Mouse (Mus musculus) thymus, adult 2 months (tissue): ENCODE results near the gene Gm20388. TPM values are rescaled to one million over a fixed set of nuclear protein-coding genes. Genes with fewer than 3 reads are reported as not detected.

Source experiments
- DNase-seq: peaks from one replicate; pipeline ENCODE4 v3.0.0; 2021
- H3K27ac ChIP-seq: fragments of 200-500 bp; 2 replicates; pipeline ENCODE4 v1.5.1; 2012; ENCODE audit warnings: low read length, control low read depth; ENCODE audit not compliant: control insufficient read depth, insufficient read depth
- H3K27me3 ChIP-seq: fragments of 200-500 bp; 2 replicates; pipeline ENCODE4 v1.6.1; 2012; ENCODE audit warnings: mild to moderate bottlenecking, low read length, moderate library complexity, mixed read lengths; ENCODE audit not compliant: control insufficient read depth, insufficient read depth
- H3K36me3 ChIP-seq: fragments of 200-500 bp; 2 replicates; pipeline ENCODE4 v1.6.1; 2012; ENCODE audit warnings: mild to moderate bottlenecking, low read length, moderate library complexity; ENCODE audit not compliant: control insufficient read depth, insufficient read depth
- H3K4me1 ChIP-seq: fragments of 200-500 bp; replicated peaks from 2 replicates; pipeline ENCODE4 v1.6.1; 2012; ENCODE audit warnings: low read length; ENCODE audit not compliant: control insufficient read depth, insufficient read depth
- H3K4me3 ChIP-seq: fragments of 200-500 bp; 2 replicates; pipeline ENCODE4 v1.5.1; 2012; ENCODE audit warnings: mild to moderate bottlenecking, low read length, control low read depth, moderate library complexity; ENCODE audit not compliant: control insufficient read depth, insufficient read depth
- CTCF ChIP-seq: fragments of 200-500 bp; IDR thresholded peaks from 2 replicates; pipeline ENCODE4 v1.5.1; 2012; ENCODE audit warnings: mild to moderate bottlenecking, control low read depth, low read length, moderate library complexity, borderline replicate concordance; ENCODE audit not compliant: control insufficient read depth, poor library complexity, insufficient read depth; ENCODE audit errors: extremely low read depth
- POLR2A ChIP-seq: fragments of 200-500 bp; IDR thresholded peaks from 2 replicates; pipeline ENCODE4 v1.6.1; 2012; ENCODE audit warnings: mild to moderate bottlenecking, low read length, control low read depth, moderate library complexity; ENCODE audit not compliant: control insufficient read depth, poor library complexity, insufficient read depth; ENCODE audit errors: extremely low read depth
- WGBS: fragments of 180-500 bp; shearing (Covaris S2); methylation state at CpG from one replicate; pipeline ENCODE4 v1.1.7; 2018; 5-methylcytosine and 5-hydroxymethylcytosine counted together
- polyA plus RNA-seq: library from polyadenylated mRNA; depleted of rRNA; stranded (reverse); fragments of >200 nt; gene quantifications from 2 replicates; pipeline ENCODE4 v1.2.3, GENCODE M21; 2012

The Gm20388 gene
- polyA plus RNA-seq, 1 experiment = 103 TPM

GRCm38 (mm10) chr8:124373753-124374152 is 4463.1 kb downstream of the Gm20388 start:
- Histone ChIP-seq H3K4me3 (no peak overlapping the region), H3K27ac (no peak overlapping the region), H3K36me3 (no peaks in the 10 kb centered on the region), H3K4me1 (no peaks in the 10 kb centered on the region), H3K27me3 (no peaks in the 10 kb centered on the region)
- WGBS = 97% methylated on average over 5 of the region's 5 CpGs
- TF ChIP-seq CTCF (no peak), POLR2A (no peak)
- DNase-seq = no peak

- H3K27me3 ChIP-seq = no peaks in the 10 kb centered on the region
- no peaks in the 10 kb centered on the region for H3K36me3 ChIP-seq
- WGBS = 61% methylated on average over 6 of the region's 6 CpGs
- H3K4me1 ChIP-seq = no peaks in the 10 kb centered on the region
- DNase-seq = no peak
- TF ChIP-seq CTCF (no peak), POLR2A (no peak)
- no peak overlapping the region for H3K27ac ChIP-seq
- H3K4me3 ChIP-seq = no peak overlapping the region
Measured at GRCm38 (mm10) chr8:124375168-124375567, 4464.5 kb downstream of the Gm20388 start.

- H3K27ac ChIP-seq = no peak overlapping the region
Measured at GRCm38 (mm10) chr8:124375727-124376126, 4465.1 kb downstream of the Gm20388 start.

DNA sequence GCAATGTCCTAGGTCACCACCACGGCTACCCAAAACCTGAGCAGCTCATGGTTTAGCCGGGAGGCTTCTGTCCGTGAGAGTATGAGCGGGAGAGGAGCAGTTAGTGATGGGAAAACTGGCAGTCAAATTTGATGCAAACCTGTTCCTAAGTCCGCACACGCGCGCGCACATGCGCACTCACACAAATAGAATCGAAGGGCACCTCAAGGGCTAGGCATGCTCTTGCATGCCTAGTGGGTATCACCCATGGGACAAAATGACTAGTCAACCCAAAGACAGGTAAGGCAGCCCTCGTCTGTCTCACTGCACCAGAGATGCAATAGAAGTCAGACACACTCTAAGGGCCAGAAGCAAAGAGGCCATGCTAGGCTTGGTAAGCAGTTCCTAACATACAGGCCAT is 4465.8 kb downstream of the Gm20388 start:
- no peaks in the 10 kb centered on the region for H3K27me3 ChIP-seq
- DNase-seq = no peak
- H3K4me1 ChIP-seq = no peaks in the 10 kb centered on the region
- TF ChIP-seq CTCF = no peak
- no peak for TF ChIP-seq POLR2A
- 96% methylated on average over 12 of the region's 12 CpGs for WGBS
- no peak overlapping the region for H3K4me3 ChIP-seq
- H3K36me3 ChIP-seq = no peaks in the 10 kb centered on the region
- H3K27ac ChIP-seq = no peak overlapping the region

More at GRCm38 (mm10) chr8:124375727-124376126, 4465.1 kb downstream of the Gm20388 start:
- WGBS = 57% methylated on average over 9 of the region's 9 CpGs
- no peak for DNase-seq
- no peak overlapping the region for H3K4me3 ChIP-seq
- H3K36me3 ChIP-seq = no peaks in the 10 kb centered on the region
- no peaks in the 10 kb centered on the region for H3K27me3 ChIP-seq
- no peaks in the 10 kb centered on the region for H3K4me1 ChIP-seq
- no peak for TF ChIP-seq CTCF
- TF ChIP-seq POLR2A = no peak

DNA sequence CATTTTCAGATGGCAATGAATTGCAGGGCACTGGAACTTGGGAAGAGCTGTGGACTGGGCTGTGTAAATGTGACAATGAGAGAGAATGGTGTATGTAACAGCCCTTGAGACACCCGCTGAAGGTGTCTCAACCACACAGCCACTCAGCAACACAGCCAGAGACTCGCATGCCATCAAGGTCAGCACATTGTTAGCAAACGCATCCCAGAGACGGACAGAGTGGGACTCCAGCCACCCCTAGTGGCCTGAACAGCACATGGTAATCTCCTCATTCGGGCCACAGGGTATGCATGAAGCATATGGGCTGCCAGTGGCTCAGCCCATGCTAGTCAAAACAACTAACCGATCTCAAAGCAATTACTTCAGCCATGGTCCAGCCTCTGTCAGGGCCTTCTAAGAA is 4468.6 kb downstream of the Gm20388 start:
- DNase-seq = no peak
- Histone ChIP-seq H3K27ac (no peak overlapping the region), H3K4me3 (no peak overlapping the region), H3K36me3 (no peaks in the 10 kb centered on the region), H3K4me1 (no peaks in the 10 kb centered on the region), H3K27me3 (no peaks in the 10 kb centered on the region)
- WGBS = 80% methylated on average over 6 of the region's 6 CpGs
- TF ChIP-seq POLR2A = no peak
- TF ChIP-seq CTCF = no peak

- H3K27me3 ChIP-seq = no peaks in the 10 kb centered on the region
- no peak for DNase-seq
- 79% methylated on average over 10 of the region's 10 CpGs for WGBS
- TF ChIP-seq POLR2A = no peak
- TF ChIP-seq CTCF = no peak
- no peaks in the 10 kb centered on the region for H3K36me3 ChIP-seq
- H3K27ac ChIP-seq = no peak overlapping the region
- H3K4me1 ChIP-seq = no peaks in the 10 kb centered on the region
- H3K4me3 ChIP-seq = no peak overlapping the region
Measured at GRCm38 (mm10) chr8:124382235-124382634, 4471.6 kb downstream of the Gm20388 start.

DNA sequence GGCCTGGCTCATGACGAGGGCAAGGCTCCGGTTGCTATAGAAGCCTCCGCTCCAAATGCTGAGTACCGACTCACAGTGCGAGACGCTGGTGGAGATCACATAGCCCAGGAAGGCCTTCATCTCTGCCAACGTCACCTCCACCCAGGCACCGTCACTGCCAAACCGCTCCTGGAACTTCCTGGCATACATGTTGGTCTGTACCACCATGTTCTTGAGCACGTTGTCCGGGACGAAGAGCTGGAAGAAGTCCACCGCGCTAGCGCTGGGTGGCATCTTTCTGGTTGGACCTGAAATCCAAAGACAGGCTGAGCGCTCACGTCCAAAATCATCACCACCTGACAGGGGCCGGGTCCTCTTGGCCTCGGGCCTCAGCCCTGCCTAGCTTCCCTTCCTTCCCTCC is 4473.7 kb downstream of the Gm20388 start:
- WGBS = 93% methylated on average over 19 of the region's 19 CpGs
- Histone ChIP-seq H3K4me1 (no peaks in the 10 kb centered on the region), H3K27ac (no peak overlapping the region), H3K4me3 (no peak overlapping the region), H3K36me3 (no peaks in the 10 kb centered on the region), H3K27me3 (no peaks in the 10 kb centered on the region)
- no peak for TF ChIP-seq POLR2A
- TF ChIP-seq CTCF = no peak
- DNase-seq = no peak

DNA sequence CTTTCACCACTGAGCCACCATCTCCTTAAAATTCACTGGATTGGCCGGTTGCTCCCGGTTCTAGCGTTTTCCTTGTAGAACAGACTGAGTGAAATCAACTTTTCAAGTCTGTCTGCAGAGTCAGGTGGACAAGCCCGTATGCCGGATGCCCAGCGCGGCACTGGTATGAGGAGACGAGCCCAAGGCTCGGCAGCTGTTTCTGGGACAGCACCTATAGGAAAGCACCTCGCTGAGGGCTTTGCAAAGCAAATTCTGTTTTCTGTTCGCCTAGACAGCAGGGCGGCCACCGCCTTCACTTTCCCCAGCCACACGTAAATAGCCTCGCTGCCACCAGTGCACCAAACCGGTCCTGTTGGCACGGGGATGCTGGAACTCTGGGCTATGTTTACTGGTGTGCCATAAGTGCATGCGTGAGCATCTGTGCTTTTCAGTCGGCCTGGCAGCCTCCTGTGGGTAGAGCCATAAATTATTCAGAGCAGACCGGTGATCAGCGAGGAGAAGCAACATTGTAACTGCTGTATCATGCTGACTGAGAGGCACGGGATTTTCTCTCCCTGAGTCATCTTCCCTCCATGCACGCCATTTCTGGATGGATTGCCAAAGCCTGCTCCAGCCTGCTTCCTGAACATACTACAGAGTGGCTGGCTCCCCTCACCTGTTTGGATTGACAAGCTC is 4475.7 kb downstream of the Gm20388 start:
- no peak overlapping the region for H3K27ac ChIP-seq
- H3K4me3 ChIP-seq = no peak overlapping the region
- no peaks in the 10 kb centered on the region for H3K27me3 ChIP-seq
- WGBS = 79% methylated on average over 23 of the region's 23 CpGs
- no peak for TF ChIP-seq POLR2A
- TF ChIP-seq CTCF = no peak
- no peaks in the 10 kb centered on the region for H3K4me1 ChIP-seq
- no peaks in the 10 kb centered on the region for H3K36me3 ChIP-seq
- no peak for DNase-seq
